Mouse (Mus musculus) stomach, postnatal 0 days (tissue): ENCODE measurements around the gene Olfr453.

Source experiments
- CTCF ChIP-seq: IDR thresholded peaks from 2 replicates; pipeline ENCODE4 v1.5.1; 2016; ENCODE audit warnings: antibody characterized with exemption, low read depth, mild to moderate bottlenecking, moderate library complexity
- EP300 ChIP-seq: optimal IDR thresholded peaks from 2 replicates; pipeline ENCODE3; 2016; ENCODE audit warnings: antibody characterized with exemption

GRCm38 (mm10) chr6:42777066-42777465 is 37.9 kb downstream of the Olfr453 start:
- TF ChIP-seq CTCF (no peak), EP300 (no peak)
